Mouse (Mus musculus): Measurements from ENCODE around the gene Shc3. TPM values are rescaled to one million over a fixed set of nuclear protein-coding genes. Genes with fewer than 3 reads are reported as not detected.

Shc3 gene
- polyA plus RNA-seq, 1 experiment from 2014 or later, result 0.04 TPM

DNA sequence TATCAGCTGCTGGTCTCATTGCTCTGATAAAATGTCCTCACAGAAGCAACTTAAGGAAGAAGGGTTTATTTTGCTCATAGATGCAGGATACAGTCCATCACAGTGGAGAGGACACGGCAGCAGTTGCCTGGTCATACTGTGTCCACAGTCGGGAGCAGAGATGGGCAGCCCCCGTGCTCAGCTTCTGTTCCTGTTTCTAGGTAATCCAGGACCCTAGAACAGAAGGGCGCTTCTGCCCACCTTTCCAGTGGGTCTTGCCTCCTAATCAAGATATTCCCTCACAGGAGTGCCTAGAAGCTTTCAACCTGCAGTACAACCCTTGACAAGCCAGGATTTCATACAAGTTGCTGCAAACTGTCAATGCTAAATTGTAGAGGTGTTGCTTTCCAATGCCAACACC is 44.9 kb downstream of the Shc3 start:
- H3K27me3 ChIP-seq, result peaks cover 3% of the 10 kb centered on the region
- in situ Hi-C loops (cut with MboI; ENCODE audit: low pct_unique_long_range_greater_than_20kb), result no loop called here
- DNase-seq (ENCODE audit: low read depth, low spot score) (no peak), ATAC-seq (no peak)
- ChIA-PET POLR2A (interaction anchor here (0.5 kb wide), 1 partner anchor 293 kb away, joined by 3 read pairs; no protein-coding TSS in a partner anchor), CTCF (interaction anchor here (0.8 to 1.6 kb wide), 2 partner anchors 12 to 37 kb away, joined by 3 to 5 read pairs; no protein-coding TSS in a partner anchor)
- TF ChIP-seq CTCF (IDR thresholded peaks at IDR 0.05), result no peak

GRCm38 (mm10) chr13:51523311-51523710 is 45.9 kb downstream of the Shc3 start:
- H3K27me3 ChIP-seq, result peaks cover 3% of the 10 kb centered on the region
- in situ Hi-C loops (cut with MboI; ENCODE audit: low pct_unique_long_range_greater_than_20kb), result no loop called here
- POLR2A ChIA-PET, result no interaction called here
- no peak for TF ChIP-seq CTCF (IDR thresholded peaks at IDR 0.05)
- ATAC-seq (no peak), DNase-seq (ENCODE audit: low read depth, low spot score) (no peak)
- CTCF ChIA-PET, result no interaction called here

- TF ChIP-seq CTCF (IDR thresholded peaks at IDR 0.05), result no peak
Measured at GRCm38 (mm10) chr13:51518880-51519279, 50.3 kb downstream of the Shc3 start.

DNA sequence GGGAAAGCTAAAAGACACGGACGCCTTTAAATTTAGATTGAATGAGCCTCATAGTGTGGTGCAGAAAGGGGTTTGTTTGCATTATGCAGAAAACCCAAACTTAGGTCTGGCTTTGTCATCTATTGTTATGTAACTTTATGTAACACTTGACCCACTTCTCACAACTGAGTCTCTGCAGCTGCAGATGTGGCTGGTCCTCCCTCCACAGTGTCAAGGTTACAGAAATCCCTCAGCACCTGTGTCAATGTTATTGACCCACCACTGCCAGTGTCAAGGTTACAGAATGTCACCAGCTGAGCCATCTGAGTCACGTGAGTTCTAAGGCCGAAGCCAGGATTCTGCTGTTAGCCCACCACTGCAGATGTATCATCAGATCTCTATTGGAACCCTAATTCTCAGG is 51.3 kb downstream of the Shc3 start:
- H3K27me3 ChIP-seq, result peaks cover 3% of the 10 kb centered on the region
- in situ Hi-C loops (cut with MboI; ENCODE audit: low pct_unique_long_range_greater_than_20kb), result no loop called here
- TF ChIP-seq CTCF (IDR thresholded peaks at IDR 0.05), result no peak
- DNase-seq (ENCODE audit: low read depth, low spot score) (no peak), ATAC-seq (no peak)
- ChIA-PET POLR2A (no interaction called here), CTCF (no interaction called here)

More at GRCm38 (mm10) chr13:51518880-51519279, 50.3 kb downstream of the Shc3 start:
- peaks cover 3% of the 10 kb centered on the region for H3K27me3 ChIP-seq
- ATAC-seq (no peak), DNase-seq (ENCODE audit: low read depth, low spot score) (no peak)
- POLR2A ChIA-PET, result no interaction called here
- CTCF ChIA-PET, result no interaction called here
- in situ Hi-C loops (cut with MboI; ENCODE audit: low pct_unique_long_range_greater_than_20kb), result no loop called here

DNA sequence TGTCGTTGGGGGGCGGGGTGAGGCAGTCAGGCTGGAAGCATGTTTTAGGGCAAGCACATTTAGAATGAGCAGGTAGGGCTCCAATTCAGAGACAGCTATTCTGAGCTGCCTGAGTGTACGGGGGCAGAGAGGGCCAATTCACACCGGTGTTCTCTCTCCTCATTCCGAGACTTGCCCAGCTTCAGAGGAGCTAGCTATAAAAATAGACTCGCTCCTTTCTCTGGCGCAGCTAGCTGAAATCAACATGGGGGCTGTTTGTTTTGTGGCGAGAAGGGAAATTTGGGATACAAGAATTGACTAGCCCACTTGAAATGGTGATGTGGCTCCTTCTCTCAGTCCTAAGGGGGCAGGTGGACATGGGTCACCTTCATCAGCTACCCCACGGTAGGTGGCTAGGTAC is 60.4 kb downstream of the Shc3 start:
- H3K27me3 ChIP-seq, result peaks cover 6% of the 10 kb centered on the region
- CTCF ChIA-PET, result no interaction called here
- in situ Hi-C loops (cut with MboI; ENCODE audit: low pct_unique_long_range_greater_than_20kb), result no loop called here
- DNase-seq (ENCODE audit: low read depth, low spot score) (no peak), ATAC-seq (no peak)
- POLR2A ChIA-PET, result no interaction called here
- no peak for TF ChIP-seq CTCF (IDR thresholded peaks at IDR 0.05)

- no peak for TF ChIP-seq CTCF (IDR thresholded peaks at IDR 0.05)
- DNase-seq (ENCODE audit: low read depth, low spot score) (no peak), ATAC-seq (no peak)
- CTCF ChIA-PET, result no interaction called here
- H3K27me3 ChIP-seq, result no peaks in the 10 kb centered on the region
- in situ Hi-C loops (cut with MboI; ENCODE audit: low pct_unique_long_range_greater_than_20kb), result no loop called here
- POLR2A ChIA-PET, result no interaction called here
Measured at GRCm38 (mm10) chr13:51505711-51506110, 63.5 kb downstream of the Shc3 start.

DNA sequence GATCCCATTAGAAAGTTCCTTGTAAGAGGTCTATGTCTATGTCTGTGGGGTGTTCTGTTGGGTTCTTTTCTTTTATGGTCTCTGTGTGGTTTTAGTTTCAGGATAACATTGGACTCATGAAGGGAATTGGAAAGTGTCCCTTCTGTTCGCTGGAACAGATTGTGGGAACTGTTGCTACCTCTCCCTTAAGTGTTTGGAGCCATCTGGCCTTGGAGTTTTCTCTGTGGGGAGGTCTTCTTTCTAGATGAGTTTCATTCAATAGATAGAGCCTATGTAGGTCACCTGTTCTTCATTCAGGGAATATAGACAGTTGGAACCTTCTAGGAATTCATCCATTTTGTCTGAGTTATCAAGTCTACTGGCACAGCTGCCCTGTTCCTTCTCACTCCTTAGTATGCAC is 69.5 kb downstream of the Shc3 start:
- peaks cover 5% of the 10 kb centered on the region for H3K27me3 ChIP-seq
- ATAC-seq (no peak), DNase-seq (ENCODE audit: low read depth, low spot score) (no peak)
- ChIA-PET POLR2A (no interaction called here), CTCF (no interaction called here)
- TF ChIP-seq CTCF (IDR thresholded peaks at IDR 0.05), result no peak
- in situ Hi-C loops (cut with MboI; ENCODE audit: low pct_unique_long_range_greater_than_20kb), result no loop called here

- H3K27me3 ChIP-seq, result no peaks in the 10 kb centered on the region
- ChIA-PET POLR2A (no interaction called here), CTCF (no interaction called here)
- no peak for TF ChIP-seq CTCF (IDR thresholded peaks at IDR 0.05)
- ATAC-seq, result no peak
- no peak for DNase-seq (ENCODE audit: low read depth, low spot score)
- in situ Hi-C loops (cut with MboI; ENCODE audit: low pct_unique_long_range_greater_than_20kb), result no loop called here
Measured at GRCm38 (mm10) chr13:51493676-51494075, 75.5 kb downstream of the Shc3 start.

- H3K27me3 ChIP-seq, result no peaks in the 10 kb centered on the region
Measured at GRCm38 (mm10) chr13:51491649-51492435, 77.4 kb downstream of the Shc3 start.

DNA sequence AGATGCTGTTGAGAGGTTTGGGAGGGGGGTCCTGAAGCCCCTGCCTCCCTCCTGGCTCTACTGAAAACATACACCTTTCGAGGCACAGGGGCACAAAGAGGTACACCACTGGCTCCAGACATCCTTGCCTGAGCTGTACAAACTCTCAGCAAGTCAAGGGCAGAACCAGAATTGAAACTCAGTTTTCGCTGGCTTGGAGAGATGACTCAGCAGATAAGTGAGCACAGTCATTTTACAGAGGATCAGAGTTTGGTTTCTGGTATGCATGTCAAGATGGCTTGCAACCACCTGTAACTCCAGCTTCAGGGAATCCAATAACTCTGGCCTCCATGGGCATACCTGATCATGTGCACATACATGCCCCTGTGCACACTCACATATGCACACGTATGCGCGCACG is 79.0 kb downstream of the Shc3 start:
- POLR2A ChIA-PET, result no interaction called here
- no peak for TF ChIP-seq CTCF (IDR thresholded peaks at IDR 0.05)
- no peaks in the 10 kb centered on the region for H3K27me3 ChIP-seq
- in situ Hi-C loops (cut with MboI; ENCODE audit: low pct_unique_long_range_greater_than_20kb), result no loop called here
- ATAC-seq (no peak), DNase-seq (ENCODE audit: low read depth, low spot score) (no peak)
- CTCF ChIA-PET, result no interaction called here

More at GRCm38 (mm10) chr13:51491649-51492435, 77.4 kb downstream of the Shc3 start:
- in situ Hi-C loops (cut with MboI; ENCODE audit: low pct_unique_long_range_greater_than_20kb), result no loop called here
- CTCF ChIA-PET, result interaction anchor here (1.2 kb wide), 1 partner anchor 19 kb away, joined by 4 read pairs; no protein-coding TSS in a partner anchor
- POLR2A ChIA-PET, result no interaction called here
- DNase-seq (ENCODE audit: low read depth, low spot score), result no peak
- no peak for ATAC-seq
- TF ChIP-seq CTCF (IDR thresholded peaks at IDR 0.05), result no peak

- DNase-seq (ENCODE audit: low read depth, low spot score) (no peak), ATAC-seq (no peak)
- TF ChIP-seq CTCF (IDR thresholded peaks at IDR 0.05), result no peak
- H3K27me3 ChIP-seq, result no peaks in the 10 kb centered on the region
- ChIA-PET POLR2A (no interaction called here), CTCF (no interaction called here)
- in situ Hi-C loops (cut with MboI; ENCODE audit: low pct_unique_long_range_greater_than_20kb), result no loop called here
Measured at GRCm38 (mm10) chr13:51488945-51489344, 80.3 kb downstream of the Shc3 start.

GRCm38 (mm10) chr13:51485291-51485690 is 83.9 kb downstream of the Shc3 start:
- CTCF ChIA-PET, result no interaction called here
- in situ Hi-C loops (cut with MboI; ENCODE audit: low pct_unique_long_range_greater_than_20kb), result no loop called here
- no peak for TF ChIP-seq CTCF (IDR thresholded peaks at IDR 0.05)
- POLR2A ChIA-PET, result no interaction called here
- no peak for DNase-seq (ENCODE audit: low read depth, low spot score)
- peaks cover 3% of the 10 kb centered on the region for H3K27me3 ChIP-seq
- ATAC-seq, result no peak

All from Patski (cell line).